Mouse (Mus musculus): Measurements from ENCODE around the gene Cacng1. TPM values are rescaled to one million over a fixed set of nuclear protein-coding genes. Genes with fewer than 3 reads are reported as not detected.

Cacng1 gene
- total and polyA plus RNA-seq, 3 experiments, result not detected

GRCm38 (mm10) chr11:107720264-107721021 is 4.1 kb upstream of the Cacng1 start (continued):
- TF ChIP-seq NELFE (IDR thresholded peaks at IDR 0.05; ENCODE audit: low read depth, low read length) (peak; percentile 26; the same call in 1 of the 2 replicates), SMC3 (IDR thresholded peaks at IDR 0.05; ENCODE audit: low read depth, low read length) (0 out of 2 replicates have a peak, but pooled peaks have one; percentile 1), MYC (IDR thresholded peaks at IDR 0.05; ENCODE audit: low read depth, low read length) (peak; percentile 28; the same call in 1 of the 2 replicates), NRF1 (IDR thresholded peaks at IDR 0.05; ENCODE audit: low read depth, low read length) (peak; percentile 86), POLR2AphosphoS2 (IDR thresholded peaks at IDR 0.05; ENCODE audit: low read depth, low read length) (no peak), HCFC1 (IDR thresholded peaks at IDR 0.05; ENCODE audit: low read depth, low read length) (no peak), CHD1 (IDR thresholded peaks at IDR 0.05; ENCODE audit: low read depth, low read length) (no peak), MAX (IDR thresholded peaks at IDR 0.05; ENCODE audit: low read length) (no peak; the same call in 1 of the 2 replicates), ELF1 (IDR thresholded peaks at IDR 0.05; ENCODE audit: low read depth, low read length) (no peak), RCOR1 (conservative IDR thresholded peaks at IDR 0.05; ENCODE audit: low read depth, low read length) (no peak; the same call in 1 of the 2 replicates), KAT2A (IDR thresholded peaks at IDR 0.05; ENCODE audit: insufficient replicate concordance, low read length) (no peak), ZMIZ1 (IDR thresholded peaks at IDR 0.05; ENCODE audit: low read depth, low read length) (no peak), ZC3H11A (IDR thresholded peaks at IDR 0.05; ENCODE audit: low read depth, low read length) (no peak), ZNF384 (IDR thresholded peaks at IDR 0.05; ENCODE audit: low read depth, low read length) (no peak), MXI1 (IDR thresholded peaks at IDR 0.05; ENCODE audit: low read depth, low read length) (0 out of 2 replicates have a peak, but pooled peaks have one; percentile 37), EP300 (IDR thresholded peaks at IDR 0.05; ENCODE audit: low read length) (peak; percentile 94), SIN3A (IDR thresholded peaks at IDR 0.05; ENCODE audit: low read length) (no peak; the same call in 1 of the 2 replicates), UBTF (IDR thresholded peaks at IDR 0.05; ENCODE audit: low read depth, low read length) (no peak), USF1 (IDR thresholded peaks at IDR 0.05; ENCODE audit: low read depth, low read length) (no peak), JUN (IDR thresholded peaks at IDR 0.05; ENCODE audit: insufficient read depth, low read depth, low read length) (peak; percentile 77), GABPA (IDR thresholded peaks at IDR 0.05; ENCODE audit: insufficient replicate concordance, low read depth, low read length) (no peak)

GRCm38 (mm10) chr11:107714368-107714767 is 2.0 kb downstream of the Cacng1 start:
- in situ Hi-C loops (cut with MboI; ENCODE audit: low pct_ligation_motif_present, low pct_unique_long_range_greater_than_20kb, low sequenced_read_pairs), result no loop called here
- no peak for DNase-seq (ENCODE audit: extremely low read depth)
- Histone ChIP-seq H3K4me1 (ENCODE audit: control insufficient read depth in 1 of 2, insufficient read depth in 2 of 2) (peaks cover 2 to 11% of the 10 kb centered on the region in 2 experiments; a peak in 3 of 4 replicates), H3K9ac (ENCODE audit: insufficient read depth, low read depth) (no peak overlapping the region), H3K4me2 (ENCODE audit: insufficient read depth, low read depth, poor library complexity, severe bottlenecking) (no peak overlapping the region), H3K4me3 (replicated peaks in 1 of 3; ENCODE audit: low read depth in 2 of 3, low read length in 2 of 3, poor library complexity in 1 of 3) (no peak overlapping the region), H3K27me3 (replicated peaks) (no peaks in the 10 kb centered on the region), H3K27ac (ENCODE audit: insufficient read depth, low read depth) (no peak overlapping the region), H3K36me3 (replicated peaks in 1 of 2; ENCODE audit: control insufficient read depth in 1 of 2, insufficient read depth in 1 of 2, low read length in 1 of 2) (no peaks in the 10 kb centered on the region), H3K79me2 (replicated peaks; ENCODE audit: control insufficient read depth, extremely low read depth, insufficient read depth, poor library complexity, severe bottlenecking) (no peaks in the 10 kb centered on the region), H3K9me3 (replicated peaks; ENCODE audit: low read length) (peaks cover 5% of the 10 kb centered on the region)
- dilution Hi-C loops (cut with MboI; ENCODE audit: extremely low pct_ligation_motif_present, extremely low pct_unique_long_range_greater_than_20kb, low sequenced_read_pairs), result no loop called here
- TF ChIP-seq RAD21 (IDR thresholded peaks at IDR 0.05; ENCODE audit: low read depth, low read length) (no peak), RCOR1 (conservative IDR thresholded peaks at IDR 0.05; ENCODE audit: low read depth, low read length) (no peak), CTCF (conservative IDR thresholded peaks at IDR 0.05 in 1 of 2, IDR thresholded peaks at IDR 0.05 in 1 of 2; ENCODE audit: low read depth in 2 of 2, low read length in 2 of 2) (no peak), POLR2A (IDR thresholded peaks at IDR 0.05; ENCODE audit: low read depth, low read length) (no peak), GABPA (IDR thresholded peaks at IDR 0.05; ENCODE audit: insufficient replicate concordance, low read depth, low read length) (no peak), MYC (IDR thresholded peaks at IDR 0.05; ENCODE audit: low read depth, low read length) (no peak), MAFK (IDR thresholded peaks at IDR 0.05; ENCODE audit: insufficient replicate concordance, low read length) (no peak), CHD2 (IDR thresholded peaks at IDR 0.05; ENCODE audit: low read length) (no peak), ZKSCAN1 (IDR thresholded peaks at IDR 0.05; ENCODE audit: borderline replicate concordance, low read depth, low read length) (no peak), MAZ (IDR thresholded peaks at IDR 0.05; ENCODE audit: low read depth, low read length) (no peak), HCFC1 (IDR thresholded peaks at IDR 0.05; ENCODE audit: low read depth, low read length) (no peak), MEF2A (IDR thresholded peaks at IDR 0.05; ENCODE audit: borderline replicate concordance, low read depth, low read length) (no peak), POLR2AphosphoS2 (IDR thresholded peaks at IDR 0.05; ENCODE audit: low read depth, low read length) (no peak), MXI1 (IDR thresholded peaks at IDR 0.05; ENCODE audit: low read depth, low read length) (no peak), UBTF (IDR thresholded peaks at IDR 0.05; ENCODE audit: low read depth, low read length) (no peak), SMC3 (IDR thresholded peaks at IDR 0.05; ENCODE audit: low read depth, low read length) (no peak), EP300 (IDR thresholded peaks at IDR 0.05; ENCODE audit: low read length) (no peak), ELF1 (IDR thresholded peaks at IDR 0.05; ENCODE audit: low read depth, low read length) (no peak)

Data from CH12.LX (cell line).